Mouse (Mus musculus) hindbrain, embryonic 13.5 days (tissue): ENCODE results near the gene Men1. TPM values are rescaled to one million over a fixed set of nuclear protein-coding genes. Genes with fewer than 3 reads are reported as not detected.

Source experiments
- ATAC-seq: fragments of 200-750 bp; cut with Nextera tagmentation; 2 replicates; pipeline ENCODE4 v1.8.0; 2017; ENCODE audit warnings: moderate TSS enrichment; ENCODE audit not compliant: low FRiP score
- H3K27ac ChIP-seq: fragments of 300-500 bp; sonication (generic); 2 replicates; pipeline ENCODE4 v1.5.1; 2015; ENCODE audit warnings: inconsistent platforms, mild to moderate bottlenecking, moderate library complexity
- H3K27me3 ChIP-seq: fragments of 300-500 bp; sonication (generic); 2 replicates; pipeline ENCODE4 v1.6.1; 2015; ENCODE audit warnings: mild to moderate bottlenecking, inconsistent platforms
- H3K36me3 ChIP-seq: fragments of 300-500 bp; sonication (generic); 2 replicates; pipeline ENCODE4 v1.6.1; 2015; ENCODE audit warnings: mild to moderate bottlenecking, inconsistent platforms
- H3K4me1 ChIP-seq: fragments of 300-500 bp; sonication (generic); replicated peaks from 2 replicates; pipeline ENCODE4 v1.6.1; 2015; ENCODE audit warnings: inconsistent platforms
- H3K4me2 ChIP-seq: fragments of 300-500 bp; sonication (generic); 2 replicates; pipeline ENCODE4 v1.6.1; 2015; ENCODE audit warnings: inconsistent platforms, mild to moderate bottlenecking, moderate library complexity
- H3K4me3 ChIP-seq: fragments of 300-500 bp; sonication (generic); 2 replicates; pipeline ENCODE4 v1.5.1; 2015; ENCODE audit warnings: mild to moderate bottlenecking, inconsistent platforms
- H3K9ac ChIP-seq: fragments of 300-500 bp; sonication (generic); 2 replicates; pipeline ENCODE4 v1.6.1; 2015; ENCODE audit warnings: mild to moderate bottlenecking, inconsistent platforms
- H3K9me3 ChIP-seq: fragments of 300-500 bp; sonication (generic); 2 replicates; pipeline ENCODE4 v1.6.1; 2016; ENCODE audit warnings: inconsistent platforms
- WGBS: fragments of 180-500 bp; shearing (Covaris S2); methylation state at CpG from one replicate; pipeline ENCODE4 v1.1.7; 2015; 5-methylcytosine and 5-hydroxymethylcytosine counted together
- microRNA-seq: library from miRNA; unstranded; fragments of <30 nt; microRNA quantifications from one replicate; pipeline ENCODE4, GENCODE M21; 2016
- polyA plus RNA-seq: library from polyadenylated mRNA; unstranded; fragments of >200 nt; fragmentation: Nextera tagmentation; extraction: Ambion mirVana; gene quantifications from 2 replicates; pipeline ENCODE4 v1.2.1, GENCODE M21; 2015

Gene Men1
- polyA plus RNA-seq, 1 experiment from 2014 or later, result 73.8 TPM

GRCm38 (mm10) chr19:6390251-6390650 lies 55.5 kb downstream of the Men1 start:
- Histone ChIP-seq H3K36me3 (no peaks in the 10 kb centered on the region), H3K9ac (peak overlapping the region; percentile 64; the same call in 1 of the 2 replicates), H3K9me3 (no peaks in the 10 kb centered on the region), H3K27me3 (peaks cover 10% of the 10 kb centered on the region; the same call in 1 of the 2 replicates), H3K4me1 (peaks cover 10% of the 10 kb centered on the region), H3K4me2 (peak overlapping the region; percentile 55), H3K27ac (no peak overlapping the region), H3K4me3 (no peak overlapping the region)
- no peak for ATAC-seq
- WGBS, result 59% methylated on average over 6 of the region's 6 CpGs

Small RNA genes lying within 50 kb of the gene (microRNA-seq; reads per million reads assigned to microRNA genes)
- not detected for gene Mir6989

Other genes with a start within 250 kb of the Men1 start
- 8.2 and 9.2 TPM in 2 replicates for gene Cdca5, start 250.0 kb upstream of the Men1 start, polyA plus RNA-seq
- not detected in 2 replicates for gene AC131692.1, start 240.6 kb upstream of the Men1 start, polyA plus RNA-seq
- gene Naaladl1, start 229.2 kb upstream of the Men1 start, polyA plus RNA-seq, result 0.27 and 0.30 TPM in 2 replicates
- gene Sac3d1, start 216.3 kb upstream of the Men1 start, polyA plus RNA-seq, result 43.0 and 43.6 TPM in 2 replicates
- 55.7 and 58.3 TPM in 2 replicates for gene Snx15, start 206.7 kb upstream of the Men1 start, polyA plus RNA-seq
- not detected in 2 replicates for gene Batf2, start 194.0 kb upstream of the Men1 start, polyA plus RNA-seq
- gene Arl2, start 193.4 kb upstream of the Men1 start, polyA plus RNA-seq, result 128 and 133 TPM in 2 replicates
- gene Majin, start 150.6 kb upstream of the Men1 start, polyA plus RNA-seq, result not detected in 2 replicates
- 0.27 TPM in 1 of 2 replicates, not detected in the other for gene Gpha2, start 108.6 kb upstream of the Men1 start, polyA plus RNA-seq
- 93.8 and 98.3 TPM in 2 replicates for gene Ppp2r5b, start 99.1 kb upstream of the Men1 start, polyA plus RNA-seq
- gene Atg2a, start 93.3 kb upstream of the Men1 start, polyA plus RNA-seq, result 11.6 and 11.7 TPM in 2 replicates
- 86.8 and 96.4 TPM in 2 replicates for gene Ehd1, start 58.3 kb upstream of the Men1 start, polyA plus RNA-seq
- gene Cdc42bpg, start 28.5 kb upstream of the Men1 start, polyA plus RNA-seq, result 0.42 and 0.48 TPM in 2 replicates
- 17.5 and 17.6 TPM in 2 replicates for gene Map4k2, start 6.2 kb downstream of the Men1 start, polyA plus RNA-seq
- gene Sf1, start 28.7 kb downstream of the Men1 start, polyA plus RNA-seq, result 103 and 107 TPM in 2 replicates
- gene Pygm, start 49.4 kb downstream of the Men1 start, polyA plus RNA-seq, result 4.9 and 5.7 TPM in 2 replicates
- 42.0 and 43.2 TPM in 2 replicates for gene Rasgrp2, start 64.4 kb downstream of the Men1 start, polyA plus RNA-seq
- 23.5 and 27.7 TPM in 2 replicates for gene Nrxn2, start 83.8 kb downstream of the Men1 start, polyA plus RNA-seq
- gene Slc22a12, start 208.1 kb downstream of the Men1 start, polyA plus RNA-seq, result 0.10 and 0.23 TPM in 2 replicates